Mouse (Mus musculus) lung, embryonic 16.5 days (tissue): ENCODE results near the gene Aptx. TPM values are rescaled to one million over a fixed set of nuclear protein-coding genes. Genes with fewer than 3 reads are reported as not detected.
A peak's percentile ranks its signal among the peaks of the same experiment; 100 is the strongest.

Experiments used
- ATAC-seq: fragments of 200-750 bp; cut with Nextera tagmentation; 2 replicates; pipeline ENCODE4 v1.8.0; 2017; ENCODE audit warnings: low read depth, mild to moderate bottlenecking, moderate library complexity
- H3K27ac ChIP-seq: fragments of 300-500 bp; sonication (generic); 2 replicates; pipeline ENCODE4 v1.5.1; 2014; ENCODE audit warnings: mild to moderate bottlenecking, control low read depth, low read length
- H3K27me3 ChIP-seq: fragments of 300-500 bp; sonication (generic); 2 replicates; pipeline ENCODE4 v1.6.1; 2014; ENCODE audit warnings: low read depth, low read length, mixed read lengths; ENCODE audit not compliant: control insufficient read depth, insufficient read depth
- H3K36me3 ChIP-seq: fragments of 300-500 bp; sonication (generic); 2 replicates; pipeline ENCODE4 v1.6.1; 2014; ENCODE audit warnings: low read length; ENCODE audit not compliant: control insufficient read depth, insufficient read depth
- H3K4me1 ChIP-seq: fragments of 300-500 bp; sonication (generic); replicated peaks from 2 replicates; pipeline ENCODE4 v1.6.1; 2014; ENCODE audit warnings: low read length, mixed read lengths; ENCODE audit not compliant: control insufficient read depth, insufficient read depth
- H3K4me2 ChIP-seq: fragments of 300-500 bp; sonication (generic); 2 replicates; pipeline ENCODE4 v1.6.1; 2014; ENCODE audit warnings: low read depth, low read length, control low read depth
- H3K4me3 ChIP-seq: fragments of 300-500 bp; sonication (generic); 2 replicates; pipeline ENCODE4 v1.5.1; 2014; ENCODE audit warnings: mild to moderate bottlenecking, low read length, control low read depth
- H3K9ac ChIP-seq: fragments of 300-500 bp; sonication (generic); 2 replicates; pipeline ENCODE4 v1.6.1; 2014; ENCODE audit warnings: low read length, control low read depth
- H3K9me3 ChIP-seq: fragments of 300-500 bp; sonication (generic); 2 replicates; pipeline ENCODE4 v1.6.1; 2016; ENCODE audit warnings: low read length; ENCODE audit not compliant: control insufficient read depth
- WGBS: fragments of 180-500 bp; shearing (Covaris S2); extraction: QIAGEN DNeasy Blood & Tissue Kit; methylation state at CpG from one replicate; pipeline ENCODE4 v1.1.7; 2014; 5-methylcytosine and 5-hydroxymethylcytosine counted together
- polyA plus RNA-seq: library from polyadenylated mRNA; unstranded; fragments of >200 nt; fragmentation: Nextera tagmentation; extraction: Ambion mirVana; gene quantifications from 2 replicates; pipeline ENCODE4 v1.2.1, GENCODE M21; 2015

Aptx gene
- polyA plus RNA-seq: 27.8 and 27.9 TPM in 2 replicates

DNA sequence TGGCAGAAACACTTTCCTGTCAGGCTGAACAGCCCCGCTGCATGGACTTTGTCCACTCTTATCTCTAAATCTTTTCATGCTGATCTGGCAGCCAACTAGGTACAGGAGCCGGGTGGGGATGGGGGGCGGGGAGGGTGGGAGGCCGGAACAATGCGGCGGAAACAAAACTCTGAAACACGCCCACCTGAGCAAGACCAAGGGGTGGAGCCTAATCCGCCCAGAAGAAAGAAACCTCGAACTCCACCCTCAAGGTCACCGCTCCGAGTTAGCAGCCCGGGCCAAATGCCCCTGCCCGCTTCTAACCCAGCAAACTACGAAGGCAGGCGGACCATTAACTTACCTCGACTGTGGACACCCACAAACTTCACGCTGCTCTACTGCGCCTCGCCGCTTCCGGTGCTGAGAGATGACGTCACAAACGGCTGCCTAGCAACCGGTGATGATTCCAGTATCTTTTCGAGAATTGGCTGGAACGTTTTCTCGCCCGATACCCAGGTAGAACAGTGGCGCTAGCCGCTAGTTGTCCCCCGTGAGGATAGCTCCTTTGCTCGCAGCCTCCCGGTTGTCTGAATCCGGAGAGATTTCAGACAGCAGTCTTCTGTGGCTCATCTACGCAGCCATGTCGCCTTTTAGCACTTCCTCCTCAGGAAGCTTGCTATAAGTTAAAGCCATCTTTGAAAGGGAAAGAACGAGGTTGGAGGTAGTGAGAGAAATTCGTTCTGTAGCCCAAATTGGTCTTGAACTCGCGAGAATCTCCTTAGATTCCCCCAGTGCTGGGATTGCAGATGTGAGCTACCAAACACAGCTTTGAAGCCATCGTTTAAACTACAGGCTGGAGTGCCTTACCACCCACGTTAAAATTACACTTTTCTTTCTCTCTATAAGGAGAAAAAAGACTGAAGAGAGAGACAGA, at the start of gene Aptx:
TSS of gene Aptx (minus strand) at position 398 of the 913 bp plus-strand sequence.
- ATAC-seq: peak; percentile 93
- WGBS: under 1% methylated on average over 42 of the region's 42 CpGs

DNA sequence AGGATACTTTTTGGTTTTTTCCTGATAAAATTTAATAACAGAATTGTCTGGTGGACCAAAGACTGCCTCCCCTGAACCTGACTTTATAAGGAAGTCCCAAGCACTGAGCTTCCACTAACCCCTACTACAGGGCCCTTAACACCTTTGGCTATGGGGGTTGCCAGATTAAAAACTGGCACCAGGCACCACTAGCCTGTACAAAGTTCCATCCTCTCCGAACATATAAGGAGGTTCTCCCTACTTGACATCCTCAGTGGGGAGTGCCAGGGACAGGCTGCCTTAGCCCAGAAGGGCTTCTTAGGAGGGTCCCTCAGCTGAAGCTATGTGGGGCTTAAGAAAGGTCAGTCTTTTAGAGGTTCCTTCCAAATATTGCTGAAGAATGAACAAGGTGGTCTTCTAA, 32.4 kb upstream of the Aptx start:
- Histone ChIP-seq H3K27ac (no peak overlapping the region), H3K4me3 (no peak overlapping the region), H3K9me3 (no peaks in the 10 kb centered on the region), H3K36me3 (peaks cover 37% of the 10 kb centered on the region), H3K9ac (no peak overlapping the region), H3K4me2 (no peak overlapping the region), H3K27me3 (no peaks in the 10 kb centered on the region), H3K4me1 (no peaks in the 10 kb centered on the region)
- 46% methylated on average over 1 of the region's 1 CpGs for WGBS
- no peak for ATAC-seq

More for the DNA sequence above, at the start of gene Aptx:
- no peaks in the 10 kb centered on the region for H3K27me3 ChIP-seq
- no peaks in the 10 kb centered on the region for H3K9me3 ChIP-seq
- H3K9ac ChIP-seq: peak within 1 kb of the TSS; percentile 77
- peak within 1 kb of the TSS; percentile 87 for H3K4me2 ChIP-seq
- H3K27ac ChIP-seq: peak within 1 kb of the TSS; percentile 98
- H3K4me3 ChIP-seq: peak within 1 kb of the TSS; percentile 75
- H3K36me3 ChIP-seq: no peaks in the 10 kb centered on the region
- H3K4me1 ChIP-seq: peaks cover 12% of the 10 kb centered on the region

DNA sequence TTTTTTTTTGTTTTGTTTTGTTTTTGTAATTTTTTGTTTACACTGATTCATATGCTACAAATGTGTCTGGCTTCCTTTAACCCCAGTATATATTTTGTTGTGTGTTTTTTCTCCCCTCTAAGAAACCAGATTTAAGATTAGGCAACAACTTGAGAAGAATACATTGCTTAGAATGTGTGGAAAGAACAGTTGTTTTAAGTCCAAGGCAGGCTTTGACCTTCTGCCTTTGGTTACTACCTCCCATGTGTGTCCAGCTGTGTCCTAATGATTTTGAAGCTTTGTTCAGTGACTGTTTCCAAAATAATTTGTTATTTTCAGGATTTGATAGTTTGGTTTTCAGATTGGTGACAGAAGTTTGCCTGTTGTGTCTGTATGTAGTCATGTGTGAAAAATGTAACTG, 28.3 kb upstream of the Aptx start:
- Histone ChIP-seq H3K4me2 (no peak overlapping the region), H3K9me3 (no peaks in the 10 kb centered on the region), H3K4me1 (0 out of 2 replicates have a peak, but pooled peaks cover 2% of the 10 kb centered on the region), H3K36me3 (peaks cover 52% of the 10 kb centered on the region), H3K27me3 (no peaks in the 10 kb centered on the region), H3K9ac (no peak overlapping the region), H3K4me3 (no peak overlapping the region), H3K27ac (no peak overlapping the region)
- no peak for ATAC-seq

DNA sequence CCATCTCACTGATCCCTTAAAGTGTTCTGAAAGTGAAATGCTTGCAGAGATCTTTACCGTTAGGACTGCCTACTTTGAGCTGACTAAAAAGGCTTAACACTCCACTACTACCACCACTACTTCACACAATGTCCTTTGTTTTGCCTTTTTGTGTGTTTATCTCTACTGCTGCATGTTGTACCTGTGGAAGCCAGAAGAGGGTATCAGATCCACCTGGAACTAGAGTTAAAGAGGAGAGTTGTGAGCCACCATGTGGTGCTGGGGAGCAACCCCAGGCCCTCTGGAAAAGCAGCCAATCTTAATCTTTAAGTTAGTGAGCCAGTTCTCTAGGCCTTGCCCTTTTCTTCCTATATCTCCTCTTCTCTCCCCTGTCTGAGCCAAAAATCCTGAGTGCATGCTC, 24.3 kb upstream of the Aptx start:
- Histone ChIP-seq H3K4me3 (no peak overlapping the region), H3K4me1 (peaks cover 15% of the 10 kb centered on the region), H3K27me3 (no peaks in the 10 kb centered on the region), H3K27ac (no peak overlapping the region), H3K9ac (no peak overlapping the region), H3K4me2 (no peak overlapping the region), H3K9me3 (no peaks in the 10 kb centered on the region), H3K36me3 (peaks cover 41% of the 10 kb centered on the region)
- WGBS: 69% methylated on average over 1 of the region's 1 CpGs
- ATAC-seq: no peak

- no peaks in the 10 kb centered on the region for H3K9me3 ChIP-seq
- H3K4me1 ChIP-seq: peaks cover 24% of the 10 kb centered on the region
- no peak for ATAC-seq
- H3K9ac ChIP-seq: no peak overlapping the region
- peaks cover 31% of the 10 kb centered on the region for H3K36me3 ChIP-seq
- no peak overlapping the region for H3K27ac ChIP-seq
- no peaks in the 10 kb centered on the region for H3K27me3 ChIP-seq
- no peak overlapping the region for H3K4me2 ChIP-seq
- no peak overlapping the region for H3K4me3 ChIP-seq
Observed at GRCm38 (mm10) chr4:40725554-40725953, 22.6 kb upstream of the Aptx start.

DNA sequence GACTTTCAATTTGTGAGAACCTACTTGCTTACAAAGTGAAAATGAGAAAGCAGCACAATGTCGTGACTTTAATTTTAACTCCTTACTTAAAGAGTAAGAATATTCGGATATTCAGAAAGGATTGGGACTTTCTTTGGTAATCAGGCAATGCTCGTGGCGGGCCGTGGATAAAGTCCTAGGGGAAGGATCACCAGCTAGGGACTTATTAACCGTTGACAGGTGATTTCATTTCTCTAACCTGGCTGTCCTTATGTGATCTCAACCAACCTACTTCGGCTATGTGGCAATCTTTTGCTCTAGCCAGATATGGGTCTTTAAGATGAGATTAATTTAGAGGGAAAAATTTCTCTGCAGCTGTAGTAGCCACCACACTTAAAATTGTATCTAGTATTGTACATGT, 22.1 kb upstream of the Aptx start:
- H3K9me3 ChIP-seq: no peaks in the 10 kb centered on the region
- H3K27me3 ChIP-seq: no peaks in the 10 kb centered on the region
- no peak for ATAC-seq
- no peak overlapping the region for H3K27ac ChIP-seq
- H3K4me3 ChIP-seq: peak overlapping the region; percentile 28; the same call in 1 of the 2 replicates
- peaks cover 24% of the 10 kb centered on the region for H3K4me1 ChIP-seq
- no peak overlapping the region for H3K9ac ChIP-seq
- H3K36me3 ChIP-seq: peaks cover 28% of the 10 kb centered on the region
- H3K4me2 ChIP-seq: peak overlapping the region; percentile 88
- WGBS: 79% methylated on average over 7 of the region's 7 CpGs

GRCm38 (mm10) chr4:40722687-40723460, 19.9 kb upstream of the Aptx start:
- peak overlapping the region; percentile 88 for H3K4me2 ChIP-seq
- ATAC-seq: peak; percentile 81
- H3K36me3 ChIP-seq: peaks cover 15% of the 10 kb centered on the region
- WGBS: 1% methylated on average over 56 of the region's 62 CpGs
- H3K27ac ChIP-seq: peak overlapping the region; percentile 100
- H3K9ac ChIP-seq: peak overlapping the region; percentile 97
- H3K4me3 ChIP-seq: peak overlapping the region; percentile 93
- no peaks in the 10 kb centered on the region for H3K27me3 ChIP-seq
- H3K4me1 ChIP-seq: peaks cover 24% of the 10 kb centered on the region
- H3K9me3 ChIP-seq: no peaks in the 10 kb centered on the region

- H3K4me3 ChIP-seq: peak within 1 kb of the TSS; percentile 93
- no peaks in the 10 kb centered on the region for H3K9me3 ChIP-seq
- H3K4me1 ChIP-seq: peaks cover 24% of the 10 kb centered on the region
- peak within 1 kb of the TSS; percentile 88 for H3K4me2 ChIP-seq
- peak within 1 kb of the TSS; percentile 100 for H3K27ac ChIP-seq
- no peaks in the 10 kb centered on the region for H3K27me3 ChIP-seq
- peak; percentile 94 for ATAC-seq
- H3K9ac ChIP-seq: peak within 1 kb of the TSS; percentile 97
- peaks cover 10% of the 10 kb centered on the region for H3K36me3 ChIP-seq
- 0% methylated on average over 50 of the region's 54 CpGs for WGBS
Observed at GRCm38 (mm10) chr4:40722011-40722666, 19.1 kb upstream of the Aptx start, which contains the start of gene Dnaja1. Gene Dnaja1 (plus strand): TSS chr4:40722150.
